Mouse (Mus musculus) layer of hippocampus, adult 8-10 months (tissue): ENCODE results near the gene Ndufs5. TPM values are rescaled to one million over a fixed set of nuclear protein-coding genes. Genes with fewer than 3 reads are reported as not detected.

Source experiments
- DNase-seq, 2 experiments: peaks; one replicate each; pipeline ENCODE4 v3.0.0; 2022; ENCODE audit warnings: low spot score in 2 of 2
- total RNA-seq, 4 experiments: library from RNA; stranded (reverse); gene quantifications; 2 replicates each; pipeline ENCODE4 v1.2.4; 2022

The Ndufs5 gene
- total RNA-seq, 4 experiments from 2014 or later: 145 to 182 (median 170) TPM

DNA sequence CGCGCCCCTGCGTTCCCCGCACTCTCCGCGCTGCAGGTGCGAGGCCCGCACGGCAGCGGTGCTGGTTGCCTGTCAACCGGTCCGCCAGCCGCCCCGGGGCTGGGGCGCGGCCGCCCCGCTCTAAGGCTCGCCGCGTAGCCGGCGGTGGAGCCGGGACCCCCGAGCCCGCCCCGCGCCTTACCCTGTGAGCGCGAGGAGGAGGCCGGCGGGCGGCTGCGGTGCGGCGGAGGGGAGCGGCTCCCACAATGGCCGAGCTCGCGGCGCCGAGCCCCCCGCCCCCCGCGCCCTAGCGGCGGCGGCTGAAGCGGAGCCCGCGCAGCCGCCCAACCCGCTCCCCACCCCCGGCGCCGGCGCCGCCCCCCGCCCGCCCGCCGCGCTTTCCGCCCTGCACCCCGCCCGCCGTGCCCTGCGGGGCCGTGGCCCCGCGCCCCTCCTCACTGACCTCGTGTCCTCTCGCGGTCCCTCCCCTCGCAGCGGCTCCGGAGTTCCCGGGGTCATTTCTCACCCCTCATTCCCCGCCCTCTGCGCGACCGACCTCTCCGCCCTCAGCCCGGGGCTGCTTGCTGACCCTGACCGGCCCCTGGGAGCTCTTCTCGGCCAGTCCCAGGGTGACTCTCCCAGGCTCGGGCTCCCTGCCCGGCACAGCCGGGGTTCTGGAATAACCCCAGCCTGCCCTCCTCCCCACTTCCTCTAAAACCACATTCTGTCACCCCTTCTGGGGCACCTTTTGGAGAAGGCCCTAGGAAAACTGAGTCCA lies 30.8 kb downstream of the Ndufs5 start:
- peak in 1 of 2 experiments; percentile 37 for DNase-seq

DNA sequence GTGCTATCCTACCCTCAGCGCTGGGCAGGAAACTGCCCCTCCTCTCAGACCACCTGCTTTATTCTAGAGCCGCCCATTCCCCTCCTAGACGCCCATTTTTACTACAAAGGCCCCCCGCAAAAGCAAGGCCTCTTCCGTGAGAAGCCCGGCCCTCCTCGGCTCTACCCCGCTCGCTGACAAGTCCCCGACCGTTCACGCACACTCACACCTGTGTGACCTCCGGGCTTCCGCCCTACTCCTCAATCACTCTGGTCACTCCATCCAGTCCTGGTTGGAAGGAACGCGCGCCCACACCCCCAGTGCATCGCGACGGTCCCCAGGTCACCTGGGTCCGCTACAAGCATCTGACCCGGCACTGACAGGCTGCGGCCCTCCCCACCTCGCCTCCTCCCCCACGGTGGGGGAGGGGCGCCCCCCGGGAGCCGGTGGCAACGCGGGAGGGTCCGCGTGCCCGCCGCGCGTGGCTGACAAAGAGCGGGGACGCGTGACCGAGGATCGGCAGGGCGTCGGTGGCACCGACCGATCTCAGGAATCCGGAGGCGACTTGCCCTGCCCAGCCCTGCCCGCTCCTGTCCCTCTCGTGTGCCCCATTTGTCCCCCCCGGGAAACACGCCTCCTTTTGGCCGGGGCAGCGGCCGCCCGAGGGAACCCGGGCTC lies 31.5 kb downstream of the Ndufs5 start:
- DNase-seq: no peak

DNA sequence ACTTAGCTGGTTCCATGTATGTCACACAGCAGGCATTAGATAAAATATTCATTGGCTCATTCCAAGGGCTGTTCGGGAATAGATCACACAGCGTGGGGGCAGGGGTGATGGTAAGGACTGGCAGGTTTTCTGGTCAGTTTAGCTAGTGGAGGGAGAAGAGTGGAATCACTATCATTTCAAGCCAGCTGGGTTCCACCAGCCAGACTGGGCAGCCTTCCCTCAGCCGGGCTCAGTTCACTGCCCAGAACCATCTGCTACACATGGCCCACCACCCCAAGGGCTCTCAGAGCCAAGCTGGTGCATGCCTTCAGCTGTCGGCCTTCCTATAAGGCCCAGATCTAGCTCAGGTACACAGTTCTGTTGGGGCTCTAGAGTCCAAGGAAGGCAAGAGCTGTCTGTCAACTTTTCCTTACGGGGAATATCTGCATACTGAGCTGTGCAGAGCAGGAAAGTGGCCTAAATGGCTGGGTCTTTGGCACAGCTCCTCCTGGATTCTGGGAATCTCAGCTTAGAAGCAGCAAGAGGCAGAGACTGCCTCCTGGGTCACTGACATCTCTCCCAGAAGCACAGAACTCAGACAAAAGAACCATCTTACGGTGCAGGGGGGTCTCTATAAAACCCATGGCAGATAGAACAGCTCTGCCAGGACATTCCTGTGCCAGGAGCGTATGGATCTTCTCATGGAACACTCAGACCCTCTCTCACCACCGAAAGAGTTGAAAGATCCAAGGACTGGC lies 32.3 kb downstream of the Ndufs5 start:
- DNase-seq: no peak

DNA sequence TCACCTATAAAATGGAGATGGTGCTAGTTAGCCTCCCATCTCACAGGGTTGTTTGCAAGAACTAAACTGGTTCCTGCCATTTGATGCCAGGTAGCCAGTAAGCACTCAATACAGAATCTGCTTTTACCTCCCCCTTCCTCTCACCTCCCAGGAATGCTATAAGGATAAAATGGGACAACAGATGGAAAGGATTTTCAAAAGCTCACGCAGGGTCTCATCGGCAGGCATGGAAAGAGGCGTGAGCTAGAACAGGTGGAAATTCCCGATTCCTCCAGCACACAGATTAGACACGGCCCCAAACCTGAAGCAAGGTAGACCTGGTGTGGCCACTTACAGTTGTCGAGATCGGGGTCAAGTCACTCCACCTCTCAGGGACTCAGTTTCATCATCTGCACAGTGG lies 33.0 kb downstream of the Ndufs5 start:
- no peak for DNase-seq

DNA sequence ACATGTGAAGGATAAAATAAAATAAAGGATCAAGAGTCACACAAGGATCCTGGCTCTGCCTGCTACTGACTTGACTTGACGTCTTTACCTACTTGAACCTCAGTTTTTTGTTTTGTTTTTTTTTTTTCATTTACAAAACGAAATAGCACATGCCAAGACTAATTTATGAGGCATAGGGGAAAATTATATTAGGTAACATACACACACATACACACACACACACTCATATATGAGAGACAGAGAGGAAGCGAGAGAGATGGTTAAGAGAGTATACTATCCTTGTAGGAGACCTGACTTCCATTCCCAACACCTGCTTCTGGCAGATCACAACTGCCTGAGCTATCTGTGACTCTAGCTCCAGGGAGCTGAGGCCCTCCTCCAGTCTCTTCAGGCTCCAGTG lies 33.7 kb downstream of the Ndufs5 start, which contains the start of gene Macf1:
TSS of gene Macf1 (minus strand) at position 101 of the 400 bp plus-strand sequence.
- no peak for DNase-seq

DNA sequence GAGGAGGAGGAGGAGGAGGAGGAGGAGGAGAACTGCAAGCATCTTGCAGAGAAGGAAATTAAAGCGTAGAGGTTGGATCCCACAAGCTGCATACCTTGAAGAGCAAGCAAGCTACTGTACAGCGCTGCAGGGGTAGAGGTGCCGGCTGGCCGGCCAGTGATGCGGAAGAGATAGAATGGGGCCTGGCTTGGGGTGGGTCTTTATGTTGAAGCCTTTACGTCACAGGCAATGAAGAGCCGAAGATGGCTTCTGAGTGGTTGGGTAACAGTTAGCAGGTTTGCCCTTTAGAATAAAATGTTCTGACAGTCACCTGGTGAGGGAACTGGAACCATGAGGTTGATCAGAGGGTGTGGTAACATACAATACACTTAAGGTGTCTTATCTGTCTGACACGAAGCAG lies 35.7 kb downstream of the Ndufs5 start:
- DNase-seq: no peak

DNA sequence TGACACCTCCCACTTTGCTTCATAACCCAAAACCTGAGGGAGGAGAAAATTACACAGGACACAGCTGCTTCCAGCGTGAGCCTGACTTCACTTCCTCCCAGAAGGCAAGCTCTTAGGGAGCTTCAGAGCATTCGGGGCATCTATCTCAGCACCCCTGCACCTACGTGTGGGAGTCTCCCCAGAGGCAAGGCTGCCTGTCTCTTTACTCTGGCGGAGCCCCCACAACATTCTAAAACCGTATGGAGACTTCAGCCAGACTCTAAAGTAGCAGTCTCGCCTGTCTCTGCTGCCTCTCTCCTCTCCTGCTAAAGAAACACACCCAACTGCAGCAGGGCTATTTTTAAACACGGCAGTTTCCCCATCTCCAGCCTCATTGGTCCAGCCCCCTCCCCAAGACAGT lies 37.0 kb downstream of the Ndufs5 start:
- peak in 1 of 2 experiments; percentile 23 for DNase-seq

DNA sequence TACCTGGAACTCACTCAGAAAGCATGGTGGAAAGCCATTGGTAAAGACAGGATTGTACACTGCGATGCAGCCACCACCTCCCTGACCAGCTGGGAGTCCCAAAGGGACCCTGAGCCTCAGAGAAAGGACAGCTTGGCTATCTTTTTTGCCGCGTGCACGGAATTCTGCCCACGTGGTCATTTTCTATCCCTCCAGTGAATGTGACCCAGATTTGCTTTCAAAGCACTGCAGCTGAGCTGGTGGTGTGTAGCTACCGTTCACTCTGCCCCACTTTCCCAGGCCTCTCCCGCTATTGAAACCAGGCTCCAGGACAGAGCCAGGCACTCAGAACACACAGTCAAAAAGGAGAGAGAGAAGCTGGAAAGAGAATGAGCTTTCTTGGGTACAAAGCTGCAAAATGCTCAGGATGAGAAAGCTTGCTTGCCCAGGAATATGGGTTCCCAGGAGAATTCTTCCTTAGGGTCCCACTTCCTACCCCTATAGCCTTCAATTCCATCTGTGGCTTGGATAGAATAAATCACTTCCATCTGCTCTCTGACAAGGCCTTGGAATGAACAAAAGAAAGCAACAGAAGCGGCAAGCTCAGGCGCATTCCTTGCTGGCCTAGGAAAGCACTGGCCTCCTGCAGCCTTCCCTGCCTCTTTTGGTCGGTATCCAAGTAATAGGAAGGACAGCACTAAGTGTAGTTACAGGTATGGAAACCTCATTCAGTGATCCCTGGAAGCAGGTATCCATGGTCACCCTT lies 40.8 kb downstream of the Ndufs5 start:
- DNase-seq: peak; percentile 64 to 72

DNA sequence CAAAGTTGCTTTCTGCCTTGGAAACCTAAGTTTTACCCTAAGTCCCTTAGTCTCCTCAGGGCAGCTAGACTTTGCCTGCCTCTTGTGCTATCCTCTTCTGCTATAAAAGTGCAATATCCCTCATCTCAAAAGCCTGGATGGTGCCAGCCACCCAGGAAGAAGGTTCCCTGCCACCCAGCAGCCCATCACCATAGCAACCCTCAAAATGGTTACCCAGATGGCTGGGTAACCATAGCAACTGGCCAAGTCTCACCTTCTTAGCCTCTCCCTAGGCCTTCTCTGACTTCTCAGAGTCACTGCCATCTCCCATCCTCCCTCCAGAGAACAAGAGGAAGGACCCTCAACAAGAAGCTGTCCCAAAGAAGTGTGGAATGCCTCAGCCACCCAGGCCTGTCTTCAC lies 47.4 kb downstream of the Ndufs5 start:
- DNase-seq: peak; percentile 42 to 58

DNA sequence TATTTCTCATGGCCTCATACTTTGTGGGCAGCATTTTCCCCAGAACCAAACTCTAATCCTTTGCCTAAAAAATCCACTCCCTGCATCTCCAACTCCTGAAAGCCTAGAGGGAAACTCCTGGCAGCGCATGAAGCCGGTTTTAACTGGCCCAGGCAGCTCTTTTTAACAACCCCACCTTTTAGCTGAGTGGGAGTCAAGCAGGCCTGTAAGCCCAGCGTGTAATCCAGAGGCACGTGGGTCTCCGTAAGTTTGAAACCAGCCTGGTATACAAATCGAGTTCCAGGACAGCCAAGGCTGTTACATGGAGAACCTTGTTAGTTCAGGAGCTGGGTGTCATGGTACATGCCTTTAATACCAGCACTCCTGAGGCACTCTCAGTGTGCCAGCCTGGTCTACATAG lies 48.3 kb downstream of the Ndufs5 start:
- DNase-seq: no peak

DNA sequence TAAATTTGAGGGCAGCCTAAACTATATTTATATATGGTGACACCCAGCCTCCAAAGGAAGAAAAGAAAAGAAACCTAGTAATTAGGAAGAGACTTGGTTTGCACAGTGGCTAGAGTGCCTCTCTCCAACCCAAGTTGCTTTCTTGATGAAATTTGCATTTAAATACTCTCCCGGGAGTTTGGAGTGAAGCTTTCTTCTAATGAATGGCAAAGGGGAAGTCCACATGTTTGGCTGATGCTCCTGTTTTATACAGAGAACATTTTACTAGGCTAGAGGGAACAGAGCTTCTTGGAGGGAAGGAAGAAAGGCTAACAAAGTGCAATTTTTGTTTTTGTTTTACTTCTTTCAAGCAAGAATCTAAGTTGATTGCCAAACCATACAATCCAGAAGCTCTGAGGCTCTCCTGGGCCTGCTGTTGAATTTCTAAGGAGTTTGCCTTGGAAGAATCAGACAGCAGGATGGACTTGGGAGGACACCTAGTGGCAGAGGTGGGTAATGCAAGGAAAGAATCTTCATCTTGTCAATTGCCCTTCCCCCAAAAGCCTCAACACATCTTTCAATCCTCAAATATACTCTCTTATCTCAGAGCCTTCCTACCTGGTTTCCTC lies 50.6 kb downstream of the Ndufs5 start:
- peak; percentile 81 to 91 for DNase-seq

DNA sequence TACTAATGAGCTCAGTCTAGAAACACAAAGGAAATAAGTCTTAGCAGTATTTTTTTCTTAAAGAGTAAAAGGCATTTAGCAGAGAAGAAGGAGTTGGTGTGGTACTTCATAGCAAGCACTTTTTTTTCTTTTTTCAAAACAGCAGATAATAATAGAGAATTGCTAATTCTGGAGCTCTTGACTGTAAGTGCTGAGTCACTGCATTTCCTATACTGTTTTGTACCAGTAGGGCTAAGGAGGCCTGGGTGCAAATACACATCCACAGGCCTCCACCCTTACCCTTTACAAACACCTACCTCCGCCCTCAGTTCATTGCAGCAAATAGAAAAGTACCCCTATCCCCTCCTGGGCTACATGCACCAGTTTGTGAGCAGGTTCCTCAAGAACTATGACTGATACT lies 51.5 kb downstream of the Ndufs5 start:
- no peak for DNase-seq

DNA sequence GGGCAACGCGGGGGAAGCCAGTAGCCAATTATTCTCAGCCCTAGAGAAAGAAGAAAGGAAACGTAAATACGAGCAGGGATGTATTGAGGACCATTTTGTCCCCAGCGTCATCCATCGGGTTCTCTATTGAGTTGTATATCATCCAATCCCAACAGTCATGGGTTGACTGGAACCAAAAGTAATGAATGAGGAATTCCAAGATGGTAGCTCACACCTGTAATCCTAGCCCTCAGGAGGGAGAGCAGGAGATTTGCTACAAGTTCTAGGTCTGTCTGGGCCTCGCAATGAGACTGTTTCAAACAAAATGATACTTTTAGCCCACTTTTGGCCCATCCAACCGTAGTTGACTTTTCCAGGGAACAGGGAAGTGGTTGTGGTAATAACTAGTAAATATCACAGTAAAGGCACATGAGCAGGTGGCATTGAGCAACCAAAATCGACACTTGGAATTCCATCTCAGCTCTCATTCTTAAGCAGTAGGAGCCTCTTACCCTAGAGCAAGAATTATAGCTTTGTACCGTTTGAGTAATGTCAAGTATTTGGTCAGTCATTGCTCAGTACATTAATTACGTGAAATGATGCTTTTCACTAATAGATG lies 52.2 kb downstream of the Ndufs5 start:
- DNase-seq: no peak

DNA sequence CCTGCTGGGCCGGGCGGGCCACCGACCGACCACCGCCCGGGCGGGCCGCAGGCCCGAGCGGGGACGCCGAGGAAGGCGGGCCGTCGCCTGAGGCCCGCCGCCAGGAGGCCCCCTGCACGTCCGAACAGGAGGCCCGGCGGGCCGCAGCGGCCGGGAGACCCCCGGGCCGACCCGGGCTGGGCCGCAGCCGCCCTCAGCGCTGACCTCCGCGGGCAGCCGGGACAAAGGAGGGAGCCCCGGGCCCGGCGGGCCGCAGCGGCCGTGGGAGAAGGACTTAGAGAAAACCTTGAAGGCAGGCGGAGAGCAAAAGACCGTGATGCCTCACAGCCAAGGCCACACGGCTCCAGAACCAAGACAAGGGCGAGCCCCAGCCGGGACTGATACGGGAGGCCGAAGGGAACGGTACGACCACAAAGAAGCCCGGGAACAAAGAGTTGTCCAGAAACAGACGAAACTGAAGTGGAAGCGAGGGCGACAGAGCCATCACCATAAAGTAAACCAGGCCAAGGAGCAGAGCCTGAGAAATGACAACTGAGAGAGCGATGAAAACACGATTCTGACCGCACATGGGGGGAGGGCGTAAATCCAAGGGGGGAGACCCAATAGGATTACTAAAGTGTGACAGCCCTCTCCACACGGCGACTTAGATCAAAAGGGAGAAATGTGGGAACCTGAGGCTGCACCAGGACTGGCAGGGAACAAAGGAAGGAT lies 52.9 kb downstream of the Ndufs5 start:
- no peak for DNase-seq

DNA sequence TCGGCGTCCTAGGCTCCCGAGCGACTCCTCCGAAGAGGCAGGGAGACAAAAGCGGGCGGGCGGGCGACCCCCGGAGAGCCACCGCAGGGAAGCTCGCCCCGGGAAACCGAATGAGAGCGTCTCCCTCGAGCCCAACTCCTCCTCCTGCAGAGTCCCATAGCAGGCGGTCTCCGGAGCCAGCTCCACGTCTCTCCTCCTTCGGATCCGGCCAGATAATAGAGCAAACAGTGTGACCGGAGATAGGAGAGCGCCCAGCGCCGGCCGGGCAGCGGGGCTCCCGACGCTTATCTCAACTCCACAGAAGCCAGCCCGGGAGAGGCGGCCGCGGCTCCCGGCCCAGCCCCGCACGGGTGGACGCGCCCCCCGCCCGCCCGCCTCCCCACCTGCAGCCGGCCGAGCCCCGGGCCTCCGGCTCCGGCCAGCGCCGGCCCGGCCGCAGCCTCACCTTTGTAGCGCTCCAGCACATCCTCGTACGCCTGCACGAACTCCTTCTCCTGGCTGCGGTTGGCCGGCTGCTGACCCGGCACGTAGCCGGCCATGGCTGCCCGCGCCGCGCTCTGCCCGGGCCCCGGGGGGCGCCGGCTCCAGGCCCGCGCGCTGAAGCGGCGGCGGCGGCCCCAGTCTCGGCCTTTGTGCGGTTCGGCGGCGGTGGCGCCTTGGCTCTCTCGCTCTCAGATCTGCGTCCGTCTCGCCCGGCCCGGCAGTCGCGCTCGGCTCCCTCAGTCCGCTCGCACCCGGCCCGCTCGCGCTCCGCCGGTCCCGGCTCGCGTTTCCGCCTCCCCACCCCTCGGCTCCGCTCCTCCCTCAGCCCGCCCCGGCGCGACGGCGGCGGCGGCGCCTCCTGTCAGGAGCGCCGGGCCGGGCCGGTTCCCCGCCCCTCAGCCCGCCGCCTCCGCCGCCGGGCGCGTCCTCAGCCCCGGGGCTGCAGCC lies 53.7 kb downstream of the Ndufs5 start:
- DNase-seq: peak in 1 of 2 experiments; percentile 48

DNA sequence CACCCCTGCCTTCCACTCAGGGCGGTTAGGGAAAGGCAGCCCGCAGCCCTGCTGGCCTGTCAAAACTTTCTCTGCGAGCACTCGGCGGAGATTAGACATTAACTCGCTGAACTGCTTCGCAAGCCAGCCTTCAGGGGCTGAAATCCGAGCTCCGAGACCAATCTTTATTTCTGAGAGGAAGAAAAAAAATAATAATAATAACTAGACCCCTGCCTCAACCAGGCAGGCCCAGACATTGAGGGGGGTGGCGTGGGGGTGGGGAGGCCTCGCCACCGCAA lies 54.4 kb downstream of the Ndufs5 start:
- DNase-seq: no peak

DNA sequence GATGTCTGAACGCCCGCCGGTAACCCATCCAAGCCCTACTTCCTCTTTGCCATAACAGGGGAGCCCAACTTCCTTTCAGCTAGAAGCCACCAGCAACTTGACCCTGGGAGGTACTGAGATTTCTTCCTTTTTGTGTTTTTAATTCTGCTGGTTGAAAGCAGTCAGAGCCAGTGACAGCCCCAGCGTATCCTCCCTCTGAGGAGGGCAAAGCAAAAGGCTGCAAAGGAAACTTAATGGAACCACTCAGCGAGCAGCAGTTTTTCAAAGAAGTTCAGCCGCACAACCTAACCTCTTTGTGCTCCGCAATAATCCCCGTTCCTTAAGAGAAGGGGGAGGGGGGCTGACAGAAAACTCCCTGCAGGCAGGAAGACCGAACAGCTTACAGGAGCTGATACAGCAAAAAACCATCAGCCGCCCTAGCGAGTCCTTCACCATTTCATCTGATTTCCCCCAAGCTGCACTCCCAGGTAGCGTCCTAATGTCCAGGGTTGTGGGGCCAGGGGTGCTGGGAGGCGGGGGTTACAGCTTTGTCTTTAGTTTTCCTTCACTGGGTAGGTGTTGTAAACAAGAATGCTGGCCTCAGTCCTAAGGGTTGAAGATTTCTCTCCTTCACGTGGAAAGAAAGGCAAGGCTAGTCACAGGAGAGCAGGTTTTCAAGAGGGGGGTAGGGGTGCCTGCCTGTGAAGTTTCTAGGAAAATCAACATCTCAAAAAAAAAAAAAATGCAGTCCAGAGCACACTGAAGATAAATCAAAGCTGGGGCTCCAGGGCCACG lies 54.9 kb downstream of the Ndufs5 start:
- DNase-seq: no peak
